Mouse (Mus musculus) intestine, postnatal 0 days (tissue): Measurements from ENCODE around the gene Ppp1r35. TPM values are rescaled to one million over a fixed set of nuclear protein-coding genes. Genes with fewer than 3 reads are reported as not detected.
"Not testable (repeated sequence)": the region's sequence is repeated elsewhere in the genome, so short reads cannot be mapped to it uniquely, and the experiment has no call there.

ENCODE experiments used
- ATAC-seq: fragments of 200-750 bp; cut with Nextera tagmentation; 2 replicates; pipeline ENCODE4 v1.8.0; 2017; ENCODE audit warnings: mild to moderate bottlenecking, moderate TSS enrichment, moderate library complexity
- H3K27ac ChIP-seq: fragments of 300-500 bp; sonication (generic); 2 replicates; pipeline ENCODE4 v1.5.1; 2014; ENCODE audit warnings: mild to moderate bottlenecking, low read depth, low read length, moderate library complexity
- H3K27me3 ChIP-seq: fragments of 300-500 bp; sonication (generic); replicated peaks from 2 replicates; pipeline ENCODE4 v1.6.1; 2014; ENCODE audit warnings: low read length, mixed read lengths; ENCODE audit not compliant: control insufficient read depth, insufficient read depth
- H3K36me3 ChIP-seq: fragments of 300-500 bp; sonication (generic); 2 replicates; pipeline ENCODE4 v1.6.1; 2014; ENCODE audit warnings: mild to moderate bottlenecking, moderate library complexity; ENCODE audit not compliant: control insufficient read depth, insufficient read depth
- H3K4me1 ChIP-seq: fragments of 300-500 bp; sonication (generic); replicated peaks from 2 replicates; pipeline ENCODE4 v1.6.1; 2014; ENCODE audit warnings: antibody characterized with exemption, low read length, mixed read lengths; ENCODE audit not compliant: control insufficient read depth, insufficient read depth
- H3K4me2 ChIP-seq: fragments of 300-500 bp; sonication (generic); replicated peaks from 2 replicates; pipeline ENCODE4 v1.6.1; 2014; ENCODE audit warnings: low read depth, mild to moderate bottlenecking, moderate library complexity
- H3K4me3 ChIP-seq: fragments of 300-500 bp; sonication (generic); 2 replicates; pipeline ENCODE4 v1.5.1; 2014; ENCODE audit warnings: low read depth, low read length
- H3K9ac ChIP-seq: fragments of 300-500 bp; sonication (generic); 2 replicates; pipeline ENCODE4 v1.6.1; 2014; ENCODE audit warnings: mild to moderate bottlenecking, low read depth, low read length
- H3K9me3 ChIP-seq: fragments of 300-500 bp; sonication (generic); 2 replicates; pipeline ENCODE4 v1.6.1; 2016; ENCODE audit warnings: mixed run types; ENCODE audit not compliant: control insufficient read depth
- CTCF ChIP-seq: sonication (generic); IDR thresholded peaks from 2 replicates; pipeline ENCODE4 v1.5.1; 2016; ENCODE audit warnings: low read depth, mild to moderate bottlenecking, control low read depth, antibody characterized with exemption, moderate library complexity
- WGBS: fragments of 180-500 bp; shearing (Covaris S2); extraction: QIAGEN DNeasy Blood & Tissue Kit; methylation state at CpG from one replicate; pipeline ENCODE4 v1.1.7; 2014; 5-methylcytosine and 5-hydroxymethylcytosine counted together
- polyA plus RNA-seq: library from polyadenylated mRNA; unstranded; fragments of >200 nt; fragmentation: Nextera tagmentation; extraction: Ambion mirVana; gene quantifications from 2 replicates; pipeline ENCODE4 v1.2.1, GENCODE M21; 2015

The Ppp1r35 gene
- polyA plus RNA-seq, 1 experiment from 2014 or later = 30.8 TPM

DNA sequence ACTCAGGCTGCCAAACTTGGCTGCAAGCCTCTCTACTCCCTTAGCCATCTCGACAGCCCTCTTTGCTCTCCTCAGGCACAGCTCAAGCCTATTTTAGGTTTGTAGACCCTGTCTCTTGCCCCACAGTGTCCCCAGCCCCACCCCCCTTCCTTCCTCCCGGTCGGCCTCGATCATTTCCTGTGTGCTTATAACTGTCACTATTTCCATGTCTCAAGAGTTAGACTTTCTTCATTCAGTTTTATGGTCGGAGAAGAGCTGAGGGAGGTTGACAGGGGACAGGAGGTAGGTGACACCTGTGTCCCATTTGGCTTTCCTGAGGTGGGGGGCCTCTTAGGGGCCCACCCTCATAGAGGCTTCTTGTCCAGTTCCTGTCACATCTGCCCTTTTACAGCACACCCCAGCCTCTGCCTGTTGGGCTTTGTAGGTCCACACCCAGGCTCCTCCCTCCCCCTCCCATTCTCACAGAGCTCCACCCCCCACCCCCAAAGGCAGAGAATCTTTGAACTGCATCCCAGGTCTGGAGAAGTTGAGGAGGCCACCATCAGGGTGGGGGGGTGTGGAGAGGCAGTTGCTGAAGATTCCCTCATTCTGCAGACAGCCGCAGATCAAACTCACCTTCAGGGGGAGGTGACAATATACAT is 29.3 kb upstream of the Ppp1r35 start:
- Histone ChIP-seq H3K27ac (0 out of 2 replicates have a peak overlapping the region, but pooled peaks have one; percentile 5), H3K36me3 (peaks cover 43% of the 10 kb centered on the region), H3K27me3 (no peaks in the 10 kb centered on the region), H3K4me3 (no peak overlapping the region), H3K4me2 (peak overlapping the region; percentile 95), H3K9me3 (no peaks in the 10 kb centered on the region), H3K4me1 (peaks cover 8% of the 10 kb centered on the region; the same call in 1 of the 2 replicates), H3K9ac (peak overlapping the region; percentile 31; the same call in 1 of the 2 replicates)
- ATAC-seq = no peak
- no peak for TF ChIP-seq CTCF
- WGBS = 47% methylated on average over 6 of the region's 6 CpGs

DNA sequence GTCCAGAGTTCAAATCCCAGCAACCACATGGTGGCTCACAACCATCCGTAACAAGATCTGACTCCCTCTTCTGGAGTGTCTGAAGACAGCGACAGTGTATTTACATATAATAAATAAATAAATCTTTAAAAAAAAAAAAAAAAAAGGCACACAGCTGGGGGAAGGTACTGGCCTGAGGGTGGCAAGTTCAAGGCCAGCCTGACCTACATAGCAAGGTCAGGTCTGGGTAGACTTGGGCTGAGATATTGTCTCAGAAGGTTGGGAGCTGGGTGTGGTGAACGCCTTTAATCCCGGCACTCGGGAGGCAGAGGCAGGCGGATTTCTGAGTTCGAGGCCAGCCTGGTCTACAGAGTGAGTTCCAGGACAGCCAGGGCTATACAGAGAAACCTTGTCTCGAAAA is 28.4 kb upstream of the Ppp1r35 start:
- H3K4me3 ChIP-seq, H3K9me3 ChIP-seq, H3K4me2 ChIP-seq, H3K27me3 ChIP-seq, ATAC-seq, H3K27ac ChIP-seq, H3K9ac ChIP-seq, H3K4me1 ChIP-seq: not testable (repeated sequence)
- peaks cover 47% of the 10 kb centered on the region for H3K36me3 ChIP-seq
- WGBS = 94% methylated on average over 6 of the region's 8 CpGs

DNA sequence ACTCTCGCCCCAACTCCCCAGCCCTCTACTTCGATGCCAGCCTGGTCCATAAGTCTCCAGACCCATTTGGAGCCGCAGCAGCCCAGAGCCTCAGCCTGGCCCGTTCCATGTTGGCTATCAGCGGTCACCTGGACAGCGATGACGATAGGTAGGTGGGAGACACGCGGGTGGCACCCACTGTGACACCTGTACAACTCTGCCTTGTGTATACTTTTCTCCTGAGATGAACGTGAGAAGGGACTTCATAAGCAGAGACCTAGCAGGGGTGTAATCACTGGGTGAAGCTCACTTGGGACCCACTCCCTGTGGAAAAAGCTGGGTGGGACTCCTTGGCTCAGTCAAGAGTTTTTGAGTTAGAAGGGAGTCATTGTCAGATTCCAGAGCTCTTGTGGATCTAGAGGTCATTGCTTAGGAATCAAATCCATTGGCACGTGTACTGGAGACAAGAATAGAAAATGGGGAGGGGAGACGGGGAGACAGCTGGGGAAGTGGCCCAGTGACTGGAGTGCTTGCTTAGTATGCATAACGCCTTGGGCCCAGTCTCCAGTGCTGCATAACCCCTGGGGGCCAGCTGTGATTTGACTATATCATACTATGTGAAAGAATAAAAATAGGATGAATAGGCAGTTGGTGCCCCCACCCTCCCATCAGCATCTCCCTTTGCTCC is 27.3 kb upstream of the Ppp1r35 start:
- H3K27me3 ChIP-seq = no peaks in the 10 kb centered on the region
- H3K27ac ChIP-seq = no peak overlapping the region
- H3K4me3 ChIP-seq = no peak overlapping the region
- TF ChIP-seq CTCF = no peak
- ATAC-seq = no peak
- H3K9me3 ChIP-seq = no peaks in the 10 kb centered on the region
- no peak overlapping the region for H3K4me2 ChIP-seq
- 92% methylated on average over 13 of the region's 13 CpGs for WGBS
- peaks cover 8% of the 10 kb centered on the region; the same call in 1 of the 2 replicates for H3K4me1 ChIP-seq
- H3K9ac ChIP-seq = no peak overlapping the region
- H3K36me3 ChIP-seq = peaks cover 58% of the 10 kb centered on the region

DNA sequence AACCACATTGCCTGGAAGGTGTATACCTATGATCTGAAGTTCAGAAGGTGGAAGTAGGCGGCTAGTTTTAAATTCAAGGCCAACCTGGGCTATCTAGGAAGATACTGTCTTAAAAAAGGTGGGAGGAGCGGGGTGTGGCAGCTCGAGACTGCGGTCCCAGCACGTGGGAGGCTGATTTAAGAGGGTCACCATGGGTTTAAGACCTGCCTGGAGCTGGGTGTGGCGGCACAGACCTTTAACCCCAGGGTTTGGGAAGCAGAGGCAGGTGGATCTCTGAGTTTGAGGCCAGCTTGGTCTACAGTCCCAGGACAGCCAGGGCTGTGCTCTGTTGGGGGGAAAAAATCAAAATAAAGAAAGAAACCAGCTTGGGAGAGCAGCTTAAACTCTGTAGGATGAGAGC is 26.7 kb upstream of the Ppp1r35 start:
- peaks cover 64% of the 10 kb centered on the region for H3K36me3 ChIP-seq
- ATAC-seq = no peak
- no peak overlapping the region for H3K4me3 ChIP-seq
- H3K27ac ChIP-seq = no peak overlapping the region
- no peaks in the 10 kb centered on the region for H3K27me3 ChIP-seq
- WGBS = 72% methylated on average over 6 of the region's 6 CpGs
- H3K4me1 ChIP-seq = peaks cover 8% of the 10 kb centered on the region; the same call in 1 of the 2 replicates
- no peak overlapping the region for H3K9ac ChIP-seq
- H3K9me3 ChIP-seq = no peaks in the 10 kb centered on the region
- H3K4me2 ChIP-seq = no peak overlapping the region
- no peak for TF ChIP-seq CTCF

DNA sequence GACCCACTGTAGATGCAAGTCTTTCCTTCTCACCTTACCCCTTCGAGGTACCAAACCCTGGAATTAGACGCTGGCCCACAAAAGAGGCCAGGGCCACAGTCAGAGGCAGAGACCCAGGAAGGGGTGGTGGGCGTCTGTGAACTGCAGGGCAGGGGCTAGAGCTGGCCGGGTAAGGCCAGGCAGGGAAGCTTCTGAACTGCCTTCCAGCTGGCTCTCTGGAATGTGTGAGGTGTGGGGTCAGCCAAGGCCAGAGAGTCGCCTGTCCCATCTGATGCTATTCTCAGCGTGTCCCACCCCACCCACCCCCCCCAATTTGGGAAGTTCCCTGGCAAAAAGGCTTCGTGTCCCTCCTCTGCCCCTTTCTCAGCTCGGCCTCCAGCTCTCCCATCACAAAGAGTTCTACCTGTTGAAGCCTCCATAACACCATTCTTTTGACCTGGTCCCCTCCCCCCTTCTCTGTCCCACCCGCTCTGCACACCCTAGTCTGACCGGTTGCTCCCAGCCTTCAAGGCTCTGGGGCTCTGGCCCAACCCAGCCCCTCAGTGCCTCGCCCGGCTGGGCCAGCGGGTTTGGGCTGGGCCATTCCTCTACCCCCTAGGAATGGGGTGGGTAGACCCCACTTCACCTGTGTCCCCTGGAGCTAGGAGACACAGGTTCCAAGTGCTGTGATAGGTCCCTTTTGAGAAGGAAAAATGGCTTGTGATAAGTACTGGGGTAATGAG is 25.4 kb upstream of the Ppp1r35 start:
- peaks cover 8% of the 10 kb centered on the region; the same call in 1 of the 2 replicates for H3K4me1 ChIP-seq
- H3K9ac ChIP-seq = no peak overlapping the region
- peaks cover 71% of the 10 kb centered on the region for H3K36me3 ChIP-seq
- WGBS = 73% methylated on average over 13 of the region's 13 CpGs
- H3K9me3 ChIP-seq = no peaks in the 10 kb centered on the region
- ATAC-seq = no peak
- no peak overlapping the region; the same call in 1 of the 2 replicates for H3K4me2 ChIP-seq
- no peak overlapping the region for H3K27ac ChIP-seq
- no peaks in the 10 kb centered on the region for H3K27me3 ChIP-seq
- no peak for TF ChIP-seq CTCF
- no peak overlapping the region for H3K4me3 ChIP-seq

DNA sequence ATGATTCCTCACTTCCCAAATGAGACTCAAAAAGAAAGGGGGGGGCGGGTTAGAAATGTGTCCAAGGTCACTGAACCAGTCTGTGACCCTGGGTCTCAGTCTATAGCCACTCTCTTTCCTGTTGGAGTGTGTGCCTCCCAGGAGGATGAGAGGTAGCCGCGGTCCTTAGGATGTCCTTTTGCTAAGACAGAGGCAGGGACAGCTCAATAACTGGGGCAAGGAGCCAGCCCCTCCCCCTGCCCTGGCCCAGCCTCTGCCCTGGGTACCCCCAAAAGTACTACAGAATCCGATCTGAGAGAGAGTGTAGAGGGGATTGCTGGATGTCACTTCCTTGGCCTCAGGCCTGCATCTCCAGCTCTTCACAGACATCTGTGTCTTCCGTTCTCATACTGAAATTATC is 23.2 kb upstream of the Ppp1r35 start:
- no peak for TF ChIP-seq CTCF
- H3K4me3 ChIP-seq = no peak overlapping the region
- H3K9ac ChIP-seq = no peak overlapping the region
- peaks cover 83% of the 10 kb centered on the region for H3K36me3 ChIP-seq
- H3K4me2 ChIP-seq = no peak overlapping the region
- no peaks in the 10 kb centered on the region for H3K9me3 ChIP-seq
- no peak overlapping the region for H3K27ac ChIP-seq
- no peaks in the 10 kb centered on the region for H3K27me3 ChIP-seq
- no peak for ATAC-seq
- WGBS = 80% methylated on average over 5 of the region's 5 CpGs
- H3K4me1 ChIP-seq = no peaks in the 10 kb centered on the region
